Mouse (Mus musculus): ENCODE measurements around the gene Tead4. TPM values are rescaled to one million over a fixed set of nuclear protein-coding genes. Genes with fewer than 3 reads are reported as not detected.

Tead4 gene
- total and polyA plus RNA-seq, 3 experiments, result 0.05 TPM; not detected in 2

DNA sequence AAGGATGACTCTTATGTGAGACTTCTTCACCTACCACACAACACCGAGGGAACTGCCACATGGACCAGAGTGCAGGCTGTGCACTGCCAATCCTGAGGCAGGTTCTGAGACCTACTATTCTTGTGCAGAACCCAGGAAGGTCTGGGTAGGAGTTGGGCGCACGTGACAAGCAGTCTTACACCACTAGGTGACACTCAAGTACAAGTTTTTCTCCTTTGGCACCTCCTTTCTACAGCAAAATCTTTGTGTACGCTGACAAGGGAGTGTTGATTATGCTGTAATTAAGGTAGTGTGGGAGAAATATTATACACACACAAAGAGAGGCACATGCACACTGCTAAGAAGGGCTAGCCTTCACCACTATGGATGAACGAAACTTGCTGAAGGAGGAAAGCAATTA lies 66.4 kb downstream of the Tead4 start:
- Histone ChIP-seq H3K4me3 (ENCODE audit: low read depth, low read length) (no peak overlapping the region), H3K27me3 (ENCODE audit: insufficient read depth, low read length) (no peaks in the 10 kb centered on the region), H3K36me3 (replicated peaks) (no peaks in the 10 kb centered on the region), H3K9me3 (replicated peaks) (peaks cover 43% of the 10 kb centered on the region), H3K4me1 (ENCODE audit: insufficient read depth, low read depth, low read length) (no peaks in the 10 kb centered on the region)
- no peak for ATAC-seq (ENCODE audit: extremely low read depth, insufficient number of reproducible peaks, low FRiP score, poor library complexity, severe bottlenecking)
- DNase-seq (ENCODE audit: low spot score), result no peak
- TF ChIP-seq GATA2 (IDR thresholded peaks at IDR 0.05; ENCODE audit: borderline replicate concordance, low read depth, low read length) (no peak), CTCF (IDR thresholded peaks at IDR 0.05; ENCODE audit: low read depth, low read length) (no peak), GATA1 (IDR thresholded peaks at IDR 0.05; ENCODE audit: borderline replicate concordance, low read length) (no peak), TAL1 (conservative IDR thresholded peaks at IDR 0.05; ENCODE audit: low read depth, low read length) (no peak), POLR2AphosphoS5 (IDR thresholded peaks at IDR 0.05; ENCODE audit: insufficient replicate concordance, low read depth, low read length) (no peak)

GRCm38 (mm10) chr6:128232216-128232615 lies 68.4 kb downstream of the Tead4 start:
- DNase-seq (ENCODE audit: low spot score), result no peak
- Histone ChIP-seq H3K36me3 (replicated peaks) (no peaks in the 10 kb centered on the region), H3K27me3 (ENCODE audit: insufficient read depth, low read length) (no peaks in the 10 kb centered on the region), H3K4me3 (ENCODE audit: low read depth, low read length) (no peak overlapping the region), H3K9me3 (replicated peaks) (peaks cover 54% of the 10 kb centered on the region), H3K4me1 (ENCODE audit: insufficient read depth, low read depth, low read length) (no peaks in the 10 kb centered on the region)
- no peak for ATAC-seq (ENCODE audit: extremely low read depth, insufficient number of reproducible peaks, low FRiP score, poor library complexity, severe bottlenecking)
- no peak for TF ChIP-seq CTCF (IDR thresholded peaks at IDR 0.05; ENCODE audit: low read depth, low read length)
- no peak for TF ChIP-seq GATA1 (IDR thresholded peaks at IDR 0.05; ENCODE audit: borderline replicate concordance, low read length)
- no peak for TF ChIP-seq POLR2AphosphoS5 (IDR thresholded peaks at IDR 0.05; ENCODE audit: insufficient replicate concordance, low read depth, low read length)
- no peak for TF ChIP-seq GATA2 (IDR thresholded peaks at IDR 0.05; ENCODE audit: borderline replicate concordance, low read depth, low read length)
- TF ChIP-seq TAL1 (conservative IDR thresholded peaks at IDR 0.05; ENCODE audit: low read depth, low read length), result no peak

- no peaks in the 10 kb centered on the region for H3K36me3 ChIP-seq (replicated peaks)
- peaks cover 57% of the 10 kb centered on the region for H3K9me3 ChIP-seq (replicated peaks)
- no peak for DNase-seq (ENCODE audit: low spot score)
- H3K4me3 ChIP-seq (ENCODE audit: low read depth, low read length), result no peak overlapping the region
- no peaks in the 10 kb centered on the region for H3K27me3 ChIP-seq (ENCODE audit: insufficient read depth, low read length)
- no peak for ATAC-seq (ENCODE audit: extremely low read depth, insufficient number of reproducible peaks, low FRiP score, poor library complexity, severe bottlenecking)
- TF ChIP-seq CTCF (IDR thresholded peaks at IDR 0.05; ENCODE audit: low read depth, low read length) (no peak), TAL1 (conservative IDR thresholded peaks at IDR 0.05; ENCODE audit: low read depth, low read length) (no peak), GATA2 (IDR thresholded peaks at IDR 0.05; ENCODE audit: borderline replicate concordance, low read depth, low read length) (no peak), POLR2AphosphoS5 (IDR thresholded peaks at IDR 0.05; ENCODE audit: insufficient replicate concordance, low read depth, low read length) (no peak), GATA1 (IDR thresholded peaks at IDR 0.05; ENCODE audit: borderline replicate concordance, low read length) (no peak)
- H3K4me1 ChIP-seq (ENCODE audit: insufficient read depth, low read depth, low read length), result no peaks in the 10 kb centered on the region
Measured at GRCm38 (mm10) chr6:128231741-128232140, 68.9 kb downstream of the Tead4 start.

- Histone ChIP-seq H3K4me1 (ENCODE audit: insufficient read depth, low read depth, low read length) (no peaks in the 10 kb centered on the region), H3K27me3 (ENCODE audit: insufficient read depth, low read length) (no peaks in the 10 kb centered on the region), H3K36me3 (replicated peaks) (no peaks in the 10 kb centered on the region), H3K9me3 (replicated peaks) (peaks cover 71% of the 10 kb centered on the region), H3K4me3 (ENCODE audit: low read depth, low read length) (no peak overlapping the region)
- DNase-seq (ENCODE audit: low spot score), result no peak
- TF ChIP-seq GATA1 (IDR thresholded peaks at IDR 0.05; ENCODE audit: borderline replicate concordance, low read length), result no peak
- no peak for TF ChIP-seq CTCF (IDR thresholded peaks at IDR 0.05; ENCODE audit: low read depth, low read length)
- no peak for TF ChIP-seq POLR2AphosphoS5 (IDR thresholded peaks at IDR 0.05; ENCODE audit: insufficient replicate concordance, low read depth, low read length)
- no peak for TF ChIP-seq GATA2 (IDR thresholded peaks at IDR 0.05; ENCODE audit: borderline replicate concordance, low read depth, low read length)
- no peak for TF ChIP-seq TAL1 (conservative IDR thresholded peaks at IDR 0.05; ENCODE audit: low read depth, low read length)
- no peak for ATAC-seq (ENCODE audit: extremely low read depth, insufficient number of reproducible peaks, low FRiP score, poor library complexity, severe bottlenecking)
Measured at GRCm38 (mm10) chr6:128227438-128228017, 73.1 kb downstream of the Tead4 start.

DNA sequence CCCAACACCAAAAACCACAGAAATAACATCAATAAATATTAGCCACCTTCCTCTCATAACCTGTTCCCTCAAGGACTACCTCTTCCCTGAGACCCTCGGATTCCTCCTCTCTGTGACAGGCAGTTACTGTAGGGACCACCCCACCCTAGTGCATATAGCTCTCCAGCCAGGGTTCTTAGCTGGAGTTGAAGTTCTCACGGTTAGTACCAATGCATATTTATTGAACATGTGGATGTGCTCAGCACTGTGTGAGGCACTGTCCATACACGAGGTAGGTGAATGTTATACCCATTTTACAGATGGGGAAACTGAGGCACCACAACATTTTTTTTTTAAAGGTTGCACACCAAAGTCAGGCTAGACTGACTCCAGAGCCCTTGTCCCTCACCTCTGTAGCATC lies 73.7 kb downstream of the Tead4 start:
- no peak overlapping the region for H3K4me3 ChIP-seq (ENCODE audit: low read depth, low read length)
- H3K27me3 ChIP-seq (ENCODE audit: insufficient read depth, low read length), result no peaks in the 10 kb centered on the region
- no peak for DNase-seq (ENCODE audit: low spot score)
- no peaks in the 10 kb centered on the region for H3K4me1 ChIP-seq (ENCODE audit: insufficient read depth, low read depth, low read length)
- H3K36me3 ChIP-seq (replicated peaks), result no peaks in the 10 kb centered on the region
- ATAC-seq (ENCODE audit: extremely low read depth, insufficient number of reproducible peaks, low FRiP score, poor library complexity, severe bottlenecking), result no peak
- TF ChIP-seq TAL1 (conservative IDR thresholded peaks at IDR 0.05; ENCODE audit: low read depth, low read length) (no peak), GATA2 (IDR thresholded peaks at IDR 0.05; ENCODE audit: borderline replicate concordance, low read depth, low read length) (no peak), CTCF (IDR thresholded peaks at IDR 0.05; ENCODE audit: low read depth, low read length) (no peak), POLR2AphosphoS5 (IDR thresholded peaks at IDR 0.05; ENCODE audit: insufficient replicate concordance, low read depth, low read length) (no peak), GATA1 (IDR thresholded peaks at IDR 0.05; ENCODE audit: borderline replicate concordance, low read length) (no peak)
- peaks cover 71% of the 10 kb centered on the region for H3K9me3 ChIP-seq (replicated peaks)

- H3K4me1 ChIP-seq (ENCODE audit: insufficient read depth, low read depth, low read length), result no peaks in the 10 kb centered on the region
- no peak overlapping the region for H3K4me3 ChIP-seq (ENCODE audit: low read depth, low read length)
- ATAC-seq (ENCODE audit: extremely low read depth, insufficient number of reproducible peaks, low FRiP score, poor library complexity, severe bottlenecking) (no peak), DNase-seq (ENCODE audit: low spot score) (no peak)
- no peak for TF ChIP-seq TAL1 (conservative IDR thresholded peaks at IDR 0.05; ENCODE audit: low read depth, low read length)
- no peak for TF ChIP-seq GATA1 (IDR thresholded peaks at IDR 0.05; ENCODE audit: borderline replicate concordance, low read length)
- TF ChIP-seq GATA2 (IDR thresholded peaks at IDR 0.05; ENCODE audit: borderline replicate concordance, low read depth, low read length), result no peak
- TF ChIP-seq CTCF (IDR thresholded peaks at IDR 0.05; ENCODE audit: low read depth, low read length), result no peak
- TF ChIP-seq POLR2AphosphoS5 (IDR thresholded peaks at IDR 0.05; ENCODE audit: insufficient replicate concordance, low read depth, low read length), result no peak
- no peaks in the 10 kb centered on the region for H3K27me3 ChIP-seq (ENCODE audit: insufficient read depth, low read length)
- H3K36me3 ChIP-seq (replicated peaks), result no peaks in the 10 kb centered on the region
- H3K9me3 ChIP-seq (replicated peaks), result peaks cover 75% of the 10 kb centered on the region
Measured at GRCm38 (mm10) chr6:128225846-128226176, 74.8 kb downstream of the Tead4 start.

Data from G1E (cell line).